Mouse (Mus musculus): ENCODE measurements at regions not wholly inside any gene's neighbourhood (a gene's known extent, or its start where the extent isn't known, plus 50 kb on each side); places are given as distances from the start of the nearest gene placed in this dataset.
"Not testable (repeated sequence)": the region's sequence is repeated elsewhere in the genome, so short reads cannot be mapped to it uniquely, and the experiment has no call there.

GRCm38 (mm10) chr6:18566934-18567333 is 52.3 kb upstream of the Cttnbp2 start:
- not testable (repeated sequence) for DNase-seq

DNA sequence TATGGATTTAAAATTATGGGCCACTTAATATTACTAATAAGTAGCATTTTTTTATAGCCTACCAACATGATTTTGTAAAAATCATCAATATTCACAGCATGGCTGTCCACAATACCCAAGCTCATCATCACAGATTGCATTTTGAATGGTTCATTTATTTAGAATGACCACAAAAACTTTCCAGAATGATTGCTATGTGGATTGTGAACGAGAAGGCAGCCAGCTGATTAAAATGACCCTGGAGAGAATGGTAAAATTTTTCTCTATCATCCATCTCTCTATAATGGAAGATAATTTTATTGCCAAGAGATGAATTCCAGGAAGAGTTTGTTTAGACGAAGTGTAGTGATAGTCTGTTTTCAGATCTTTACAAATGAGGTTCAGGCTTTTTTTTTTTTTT is 54.6 kb upstream of the Cttnbp2 start:
- no peak for DNase-seq

DNA sequence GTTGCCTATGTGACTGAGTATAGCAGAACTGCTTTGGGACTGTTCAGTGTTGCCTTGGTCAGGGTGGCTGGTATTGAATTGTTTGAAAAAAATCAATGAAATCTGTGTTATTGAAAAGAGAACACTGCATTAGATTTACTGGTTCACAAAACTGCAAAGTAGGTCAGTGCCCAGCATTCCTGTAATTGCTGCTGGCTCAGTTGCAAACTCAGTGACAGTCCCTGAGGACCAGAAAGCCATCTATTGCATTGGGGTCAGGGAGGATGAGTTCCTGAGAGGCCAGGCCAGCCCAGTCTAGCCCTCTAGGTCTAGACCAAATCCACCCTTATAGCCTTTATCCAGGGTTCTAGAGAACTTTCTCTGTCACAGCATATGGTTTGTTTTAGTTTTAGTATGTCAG is 63.9 kb upstream of the Cttnbp2 start:
- peak; percentile 5 for DNase-seq

GRCm38 (mm10) chr6:18589436-18589835 is 74.8 kb upstream of the Cttnbp2 start:
- no peak for DNase-seq

- DNase-seq, result no peak
Measured at GRCm38 (mm10) chr6:18596680-18597079, 82.0 kb upstream of the Cttnbp2 start.

GRCm38 (mm10) chr6:18599626-18600025 is 85.0 kb upstream of the Cttnbp2 start:
- DNase-seq, result no peak

DNA sequence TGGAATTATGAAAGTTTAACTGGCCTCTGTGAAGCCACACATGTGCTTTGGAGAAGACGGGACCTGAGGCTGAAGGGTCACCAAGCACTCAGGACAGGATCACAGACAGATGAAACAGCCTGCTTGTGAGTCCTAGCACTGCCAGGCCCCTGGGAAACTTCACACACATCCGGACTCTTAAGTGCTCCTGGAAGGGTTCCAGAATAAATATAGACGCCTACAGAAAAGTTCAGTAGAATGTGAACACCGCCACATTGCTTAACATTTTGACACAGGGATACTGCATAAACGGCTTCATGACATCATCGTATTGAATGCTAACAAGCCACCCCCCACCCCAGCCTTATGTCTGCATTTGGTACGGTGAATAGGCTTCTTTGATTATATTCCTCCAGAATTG is 87.3 kb upstream of the Cttnbp2 start:
- no peak for DNase-seq

- DNase-seq, result no peak
Measured at GRCm38 (mm10) chr6:18621372-18622262, 107.0 kb upstream of the Cttnbp2 start.

- DNase-seq, result no peak
Measured at GRCm38 (mm10) chr6:18628591-18628990, 113.9 kb upstream of the Cttnbp2 start.

DNA sequence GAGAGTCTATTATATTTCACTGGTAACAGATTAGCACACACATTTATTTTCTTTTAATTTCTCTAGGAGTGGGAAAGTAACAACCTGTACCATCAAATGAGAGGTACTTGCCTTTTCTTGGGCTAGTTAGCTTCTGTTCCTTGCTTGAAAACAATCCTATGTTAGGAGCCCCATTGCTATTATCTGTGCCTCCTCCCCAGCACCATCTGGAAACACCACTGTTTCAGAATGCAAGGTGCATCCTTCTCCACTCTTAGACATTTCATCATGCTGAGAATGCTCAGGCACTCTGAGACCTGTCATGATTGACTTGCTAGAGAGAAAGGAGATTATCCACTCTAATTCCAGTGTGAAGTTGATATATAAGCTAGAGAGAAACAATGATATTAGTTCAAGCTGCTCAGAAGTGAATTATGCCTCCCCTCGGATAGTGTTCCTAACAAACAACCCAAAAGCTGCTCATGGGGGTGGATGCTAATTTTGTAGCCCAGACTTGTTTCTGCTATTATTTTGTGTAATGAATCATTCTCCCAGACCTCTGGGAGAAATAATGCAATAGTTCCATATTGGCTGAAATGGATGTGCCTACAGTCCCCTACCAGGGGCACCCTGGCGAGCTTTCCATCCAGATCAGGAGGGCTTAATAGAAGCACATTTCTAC is 119.0 kb upstream of the Cttnbp2 start:
- no peak for DNase-seq

GRCm38 (mm10) chr6:18639712-18640383 is 125.2 kb upstream of the Cttnbp2 start:
- peak; percentile 13 for DNase-seq

GRCm38 (mm10) chr6:18648898-18649591 is 134.4 kb upstream of the Cttnbp2 start:
- DNase-seq, result no peak

- DNase-seq, result no peak
Measured at GRCm38 (mm10) chr6:18651319-18651718, 136.7 kb upstream of the Cttnbp2 start.

DNA sequence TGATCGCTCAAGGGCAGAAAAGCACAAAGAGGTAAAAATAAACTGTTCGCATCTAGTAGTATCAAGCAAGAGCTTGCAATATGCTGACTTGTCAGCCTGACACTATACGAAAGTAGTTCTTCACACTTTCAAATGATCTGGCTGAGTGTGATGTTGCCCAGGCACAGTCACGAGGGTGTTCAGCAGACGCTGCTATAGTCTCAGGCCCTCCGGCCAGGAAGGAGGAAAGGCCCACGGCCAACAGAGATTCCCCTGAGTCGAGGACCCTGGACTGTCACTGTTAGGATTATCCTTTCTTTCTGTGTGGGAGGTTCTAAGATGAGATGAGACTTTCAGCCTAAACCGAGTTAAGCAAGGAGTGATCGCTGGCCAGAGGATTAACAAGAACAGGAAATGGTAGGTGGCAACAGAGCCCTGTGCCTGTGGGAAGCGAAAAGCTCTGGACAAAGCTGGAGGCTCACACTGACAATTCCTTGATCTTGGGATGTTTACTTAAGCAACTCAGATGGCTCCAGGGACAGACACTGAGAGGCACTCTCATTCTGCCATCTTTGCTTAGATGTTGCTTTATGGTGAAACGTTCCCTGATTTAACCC is 137.5 kb upstream of the Cttnbp2 start:
- no peak for DNase-seq

- DNase-seq, result no peak
Measured at GRCm38 (mm10) chr6:18654275-18654674, 139.6 kb upstream of the Cttnbp2 start.

DNA sequence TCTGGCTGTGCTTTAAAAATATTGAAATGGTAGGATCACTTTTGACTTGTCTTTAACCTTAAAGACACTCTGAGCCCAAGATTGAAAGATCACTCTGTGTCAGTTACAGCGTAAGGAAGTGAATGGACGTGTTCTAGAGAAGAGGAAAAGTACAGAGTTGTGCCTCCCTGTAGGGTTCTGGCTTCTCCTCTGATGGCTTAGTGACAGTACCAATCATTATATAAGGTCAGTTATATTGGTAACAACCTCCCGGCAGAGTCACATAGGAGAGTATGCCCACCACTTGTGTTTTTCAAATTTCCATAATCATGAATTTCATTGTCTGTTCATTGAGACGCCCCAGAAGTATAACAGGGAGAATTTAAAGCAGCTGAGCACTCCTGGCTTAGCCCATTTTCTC is 141.6 kb upstream of the Cttnbp2 start:
- DNase-seq, result no peak

GRCm38 (mm10) chr6:18656772-18657401 is 142.2 kb upstream of the Cttnbp2 start:
- DNase-seq, result no peak

GRCm38 (mm10) chr6:18664687-18665086 is 150.0 kb upstream of the Cttnbp2 start:
- no peak for DNase-seq

DNA sequence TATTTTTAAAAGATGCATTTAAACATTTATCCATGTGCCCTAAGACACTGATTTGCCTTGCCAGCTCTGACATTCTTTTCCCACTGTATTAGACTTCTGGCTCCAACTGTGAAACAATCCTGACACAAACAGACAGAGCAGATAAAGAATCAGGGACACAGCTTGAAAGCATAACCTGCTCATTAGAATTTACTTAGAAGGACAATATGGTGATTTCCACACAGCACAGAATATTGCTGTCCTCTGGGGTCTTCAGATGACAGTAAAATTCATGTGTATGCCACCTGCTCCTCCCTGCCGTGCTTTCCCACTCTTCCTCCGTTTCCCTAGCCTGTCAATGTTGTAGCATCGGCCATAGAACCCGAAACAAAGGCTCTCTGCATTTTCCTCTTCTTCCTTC is 151.3 kb upstream of the Cttnbp2 start:
- DNase-seq, result no peak

DNA sequence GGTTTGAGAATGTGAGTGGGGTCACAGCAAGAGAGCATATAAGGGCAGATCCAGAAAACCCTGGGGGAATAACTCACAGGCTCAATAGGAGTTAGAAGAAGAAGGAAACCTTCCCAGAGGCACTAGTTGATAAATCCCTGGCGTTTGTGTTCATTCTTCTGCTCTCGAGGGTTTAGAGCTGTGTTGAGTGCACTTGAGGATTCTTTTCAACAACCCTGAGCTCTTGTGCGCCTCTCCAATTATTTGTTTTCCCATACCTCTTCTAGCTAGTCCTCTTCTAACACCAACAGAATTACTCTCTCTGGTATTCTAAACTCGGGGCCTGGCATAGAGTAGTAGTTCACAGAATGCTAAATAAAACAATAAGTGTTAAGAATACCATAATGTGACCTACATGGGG is 151.9 kb upstream of the Cttnbp2 start:
- no peak for DNase-seq

DNA sequence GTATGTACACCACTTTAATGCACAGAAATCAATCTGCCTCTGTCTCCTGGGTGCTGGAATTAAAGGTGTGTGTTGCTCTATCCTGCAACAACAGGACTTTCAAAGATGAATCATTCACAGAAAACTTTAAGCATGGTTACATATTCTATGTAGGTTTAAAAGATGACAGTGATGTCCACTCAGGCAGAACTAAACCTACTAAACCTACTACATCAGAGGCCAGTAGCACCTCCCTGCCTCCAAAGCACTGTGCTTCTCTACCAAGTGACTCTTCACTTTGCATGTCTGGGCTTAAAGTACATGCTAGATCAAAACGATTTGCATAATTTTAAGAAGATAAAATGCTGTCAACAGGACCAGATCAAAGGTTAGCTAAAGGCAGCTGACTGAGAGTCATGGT is 156.0 kb upstream of the Cttnbp2 start:
- no peak for DNase-seq
